Mouse (Mus musculus): ENCODE measurements around the gene Gm47995.
"Not testable (repeated sequence)": the region's sequence is repeated elsewhere in the genome, so short reads cannot be mapped to it uniquely, and the experiment has no call there.

Gene Gm47995

GRCm38 (mm10) chr1:151198120-151198519 is at the start of gene Gm47995:
TSS of gene Gm47995 (plus strand) at chr1:151198448.
- CTCF ChIA-PET = not testable (repeated sequence)

- CTCF ChIA-PET = no interaction called here
These were observed 48.0 kb upstream of the Gm47995 start for GRCm38 (mm10) chr1:151150211-151150610.

GRCm38 (mm10) chr1:151151089-151151488 is 47.2 kb upstream of the Gm47995 start:
- CTCF ChIA-PET = no interaction called here

- CTCF ChIA-PET = no interaction called here
These were observed 45.1 kb upstream of the Gm47995 start for GRCm38 (mm10) chr1:151153056-151153652.

- CTCF ChIA-PET = not testable (repeated sequence)
These were observed 44.1 kb upstream of the Gm47995 start for GRCm38 (mm10) chr1:151154131-151154530.

- CTCF ChIA-PET = no interaction called here
These were observed 42.1 kb upstream of the Gm47995 start for GRCm38 (mm10) chr1:151156129-151156528.

- CTCF ChIA-PET = no interaction called here
These were observed 41.2 kb upstream of the Gm47995 start for GRCm38 (mm10) chr1:151156777-151157632.

GRCm38 (mm10) chr1:151157963-151158856 is 40.0 kb upstream of the Gm47995 start:
- CTCF ChIA-PET = interaction anchor here (0.7 kb wide), 1 partner anchor 60 kb away, joined by 4 read pairs; no protein-coding TSS in a partner anchor

- CTCF ChIA-PET = interaction anchor here (0.7 kb wide), 1 partner anchor 61 kb away, joined by 4 read pairs; no protein-coding TSS in a partner anchor
These were observed 39.3 kb upstream of the Gm47995 start for GRCm38 (mm10) chr1:151158857-151159510.

- CTCF ChIA-PET = no interaction called here
These were observed 32.2 kb upstream of the Gm47995 start for GRCm38 (mm10) chr1:151166031-151166430.

- CTCF ChIA-PET = interaction anchor here (0.5 kb wide), 1 partner anchor 92 kb away, joined by 3 read pairs; no protein-coding TSS in a partner anchor
These were observed 30.8 kb upstream of the Gm47995 start for GRCm38 (mm10) chr1:151167297-151168047.

GRCm38 (mm10) chr1:151168637-151169036 is 29.6 kb upstream of the Gm47995 start:
- CTCF ChIA-PET = no interaction called here

- CTCF ChIA-PET = interaction anchor here (0.5 kb wide), 1 partner anchor 1330 kb away, joined by 3 read pairs; no protein-coding TSS in a partner anchor
These were observed 26.4 kb upstream of the Gm47995 start for GRCm38 (mm10) chr1:151171572-151172461.

GRCm38 (mm10) chr1:151177030-151177936 is 21.0 kb upstream of the Gm47995 start:
- CTCF ChIA-PET = interaction anchor here (0.7 kb wide), 1 partner anchor 11 kb away, joined by 5 read pairs; no protein-coding TSS in a partner anchor

GRCm38 (mm10) chr1:151177937-151178271 is 20.3 kb upstream of the Gm47995 start:
- CTCF ChIA-PET = no interaction called here

- CTCF ChIA-PET = no interaction called here
These were observed 19.7 kb upstream of the Gm47995 start for GRCm38 (mm10) chr1:151178505-151179083.

GRCm38 (mm10) chr1:151180167-151180566 is 18.1 kb upstream of the Gm47995 start:
- CTCF ChIA-PET = no interaction called here

- CTCF ChIA-PET = not testable (repeated sequence)
These were observed 16.0 kb upstream of the Gm47995 start, which contains the start of gene Gm47985 for GRCm38 (mm10) chr1:151182266-151182665. TSS of gene Gm47985 (plus strand) at chr1:151182537.
